ENCODE assay signal across 12 mouse cellular contexts in the genomic region with DNA sequence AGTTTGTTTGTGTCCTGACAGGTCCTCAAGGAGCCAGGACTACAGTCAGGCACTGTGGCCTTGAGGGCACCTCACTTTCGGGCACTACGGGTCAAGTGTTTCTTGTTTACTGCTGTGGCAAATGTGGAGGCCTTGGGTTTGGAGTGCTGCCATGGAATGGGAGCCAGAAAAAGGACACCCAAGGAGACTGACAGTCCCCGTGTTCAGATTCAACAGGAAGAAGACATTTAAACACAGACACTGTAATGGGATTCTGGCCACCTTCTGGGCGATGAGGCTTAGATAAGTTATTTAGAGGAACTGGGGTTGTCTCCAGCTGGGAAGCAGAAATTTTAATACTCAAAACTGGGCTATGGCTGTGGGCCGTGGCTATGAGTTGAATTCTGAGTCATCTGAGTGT.
A peak's percentile ranks its signal among the peaks of the same experiment; 100 is the strongest.
DNase-seq lines count a peak whose midpoint lies in the region; ATAC-seq lines count a peak whose summit lies in the region.
"Had no signal": no experiment of that assay in that cellular context is flagged by ENCODE, and none has a peak within 500 bp of the region (broad histone marks: within the 10 kb centered on the region; RNA-seq: fewer than 3 reads in every experiment).

No protein-coding gene starts in this region.

- H3K4me2 ChIP-seq in heart, embryonic 11.5 days = no peak overlapping the region
- H3K4me2 ChIP-seq: liver, embryonic 15.5 days; midbrain, embryonic 13.5 days had no signal

- H3K9ac ChIP-seq in heart, embryonic 11.5 days (ENCODE audit: low read depth, low read length) = no peak overlapping the region
- H3K9ac ChIP-seq: liver, embryonic 15.5 days; midbrain, embryonic 13.5 days had no signal

- intact Hi-C loops in heart, postnatal 14 days (cut with DNase I) = no loop called here

- no peak overlapping the region for H3K27ac ChIP-seq in heart, embryonic 11.5 days (ENCODE audit: low read depth, low read length)
- H3K27ac ChIP-seq: heart, adult 2 months; liver, embryonic 15.5 days; midbrain, embryonic 13.5 days had no signal

- H3K9me3 ChIP-seq in heart, embryonic 11.5 days (replicated peaks; ENCODE audit: control insufficient read depth, low read length) = no peaks in the 10 kb centered on the region
- H3K9me3 ChIP-seq: liver, embryonic 15.5 days had no signal

- 76% methylated on average over 5 of the region's 5 CpGs for WGBS in heart, embryonic 11.5 days (ENCODE audit: insufficient replicate concordance)

- no peak overlapping the region for H3K4me3 ChIP-seq in heart, embryonic 11.5 days (ENCODE audit: low read depth, low read length)
- H3K4me3 ChIP-seq: heart, adult 2 months; liver, embryonic 15.5 days; midbrain, embryonic 13.5 days had no signal

- H3K27me3 ChIP-seq in heart, embryonic 11.5 days (ENCODE audit: control insufficient read depth, insufficient read depth, low read length) = no peaks in the 10 kb centered on the region
- H3K27me3 ChIP-seq: liver, embryonic 15.5 days; midbrain, embryonic 13.5 days had no signal

- H3K36me3 ChIP-seq in heart, embryonic 11.5 days (ENCODE audit: control insufficient read depth, insufficient read depth, low read length) = no peaks in the 10 kb centered on the region
- H3K36me3 ChIP-seq: liver, embryonic 15.5 days had no signal

- DNase-seq in heart, postnatal 14 days = peak; percentile 5 to 6
- peak; percentile 32 to 56 for DNase-seq in adrenal gland, adult 18-20 months (ENCODE audit: low spot score in 2 of 2)
- peak; percentile 58 for DNase-seq in cerebellum, adult 9-10 months
- DNase-seq in lung, postnatal 36 days = peak; percentile 59
- no peak for DNase-seq in thymus, postnatal 25 days
- no peak for DNase-seq in thymus, postnatal 36 days
- DNase-seq: kidney, postnatal 14 days had no signal

- no peaks in the 10 kb centered on the region for H3K4me1 ChIP-seq in heart, embryonic 11.5 days (ENCODE audit: control insufficient read depth, insufficient read depth, low read length)
- H3K4me1 ChIP-seq: liver, embryonic 15.5 days had no signal

- no peak for ATAC-seq in heart, embryonic 11.5 days (replicated peaks; ENCODE audit: insufficient number of reproducible peaks, low FRiP score, low TSS enrichment)
- ATAC-seq: hindbrain, embryonic 16.5 days; midbrain, embryonic 13.5 days had no signal

Comparison
In these comparisons a context has a peak if more than half of its experiments do, and no peak if none do; other contexts are left out.
1. DNase-seq: peak in heart, postnatal 14 days (2 of 2), adrenal gland, adult 18-20 months (2 of 2), cerebellum, adult 9-10 months (single experiment) and lung, postnatal 36 days (single experiment); none in thymus, postnatal 25 days (single experiment) and thymus, postnatal 36 days (0 of 2).